Mouse (Mus musculus) Patski (cell line): ENCODE data around the gene Mcm2. TPM values are rescaled to one million over a fixed set of nuclear protein-coding genes. Genes with fewer than 3 reads are reported as not detected.

Experiments
- ATAC-seq: fragments of 100-300 bp; one replicate; pipeline ENCODE4 v1.8.0; 2021
- CTCF ChIA-PET: fragments of 350-600 bp; sonication (Branson Sonifier 250); formaldehyde crosslinking; loops from one replicate; lab custom pipeline; 2022; ENCODE audit warnings: inconsistent platforms; lab: Charles Lee
- POLR2A ChIA-PET: fragments of 350-600 bp; sonication (Branson Sonifier 250); formaldehyde crosslinking; loops from one replicate; lab custom pipeline; 2022; ENCODE audit warnings: antibody characterized with exemption, inconsistent platforms; lab: Charles Lee
- DNase-seq: peaks from one replicate; pipeline ENCODE4 v3.0.0-alpha.2; 2011; ENCODE audit warnings: low read depth, low spot score
- H3K27me3 ChIP-seq: fragments of 371-371 bp; one replicate; pipeline ENCODE4 v1.5.1; 2021
- CTCF ChIP-seq: fragments of 100-300 bp; IDR thresholded peaks from one replicate; pipeline ENCODE4 v1.5.1; 2021
- in situ Hi-C: fragments of 300-500 bp; cut with MboI; formaldehyde crosslinking; loops from 3 replicates; pipeline ENCODE4 v1.11.1; 2018; ENCODE audit warnings: low pct_unique_long_range_greater_than_20kb, mixed read lengths
- polyA plus RNA-seq: library from polyadenylated mRNA; unstranded; gene quantifications from one replicate; pipeline ENCODE4 v1.2.3, GENCODE M21; 2021

Mcm2 gene
- polyA plus RNA-seq, 1 experiment from 2014 or later, result 61.8 TPM

GRCm38 (mm10) chr6:88899086-88899485 lies 506 bp upstream of the Mcm2 start:
- ChIA-PET CTCF (no interaction called here), POLR2A (no interaction called here)
- TF ChIP-seq CTCF, result no peak
- H3K27me3 ChIP-seq, result no peaks in the 10 kb centered on the region
- no peak for DNase-seq
- no peak for ATAC-seq
- in situ Hi-C loops, result no loop called here

DNA sequence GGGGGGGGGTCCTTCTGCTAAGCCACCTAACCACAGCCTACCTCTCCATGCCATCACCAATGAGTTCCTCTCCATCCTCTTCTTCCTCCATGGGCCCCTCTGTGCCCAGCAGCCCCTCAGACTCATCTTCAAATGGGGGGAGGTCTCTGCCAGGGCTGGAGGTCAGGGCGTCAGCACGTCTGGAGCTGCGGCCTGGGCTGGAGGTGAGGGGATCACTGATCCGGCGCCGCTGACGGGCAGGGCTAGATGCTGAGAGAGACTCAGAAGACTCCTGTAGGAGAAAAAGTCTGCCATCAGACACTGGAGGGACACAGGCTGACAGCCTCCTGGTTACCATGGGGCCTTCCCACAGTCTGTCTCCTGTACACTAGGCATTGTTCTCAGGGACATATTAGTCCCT lies 1.3 kb downstream of the Mcm2 start:
- no peak for TF ChIP-seq CTCF
- ATAC-seq (no peak), DNase-seq (no peak)
- no peaks in the 10 kb centered on the region for H3K27me3 ChIP-seq
- ChIA-PET POLR2A (no interaction called here), CTCF (no interaction called here)
- in situ Hi-C loops, result no loop called here

GRCm38 (mm10) chr6:88895943-88896342 lies 2.6 kb downstream of the Mcm2 start:
- ChIA-PET CTCF (no interaction called here), POLR2A (no interaction called here)
- ATAC-seq (no peak), DNase-seq (no peak)
- in situ Hi-C loops, result no loop called here
- no peaks in the 10 kb centered on the region for H3K27me3 ChIP-seq
- TF ChIP-seq CTCF, result no peak

DNA sequence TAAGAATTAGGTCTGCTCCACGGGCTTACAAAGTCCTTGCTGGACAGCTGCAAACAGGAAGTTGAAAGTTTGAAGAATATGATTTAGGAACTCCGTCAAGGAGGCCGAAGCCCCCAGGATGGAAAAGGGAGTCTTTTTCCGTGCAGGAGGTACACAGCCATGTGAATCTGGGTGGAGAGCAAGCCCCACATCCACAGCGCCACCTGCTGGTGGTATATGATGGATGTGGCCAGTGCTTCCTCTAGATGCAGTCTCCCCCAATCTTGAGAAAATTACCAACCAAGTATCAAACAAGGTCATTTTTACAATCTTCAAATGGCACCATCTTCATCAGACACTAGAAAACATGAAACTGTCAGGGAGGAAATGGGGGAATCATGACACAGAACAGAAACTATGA lies 5.0 kb downstream of the Mcm2 start:
- no peak for TF ChIP-seq CTCF
- H3K27me3 ChIP-seq, result no peaks in the 10 kb centered on the region
- in situ Hi-C loops, result no loop called here
- ATAC-seq (no peak), DNase-seq (no peak)
- POLR2A ChIA-PET, result no interaction called here
- CTCF ChIA-PET, result interaction anchor here (0.7 to 1.7 kb wide), 4 partner anchors 10 to 38 kb away, joined by 3 to 5 read pairs (median 3); no protein-coding TSS in a partner anchor

GRCm38 (mm10) chr6:88890832-88891231 lies 7.7 kb downstream of the Mcm2 start:
- no peak for TF ChIP-seq CTCF
- DNase-seq (no peak), ATAC-seq (no peak)
- ChIA-PET POLR2A (no interaction called here), CTCF (no interaction called here)
- no peaks in the 10 kb centered on the region for H3K27me3 ChIP-seq
- in situ Hi-C loops, result no loop called here

DNA sequence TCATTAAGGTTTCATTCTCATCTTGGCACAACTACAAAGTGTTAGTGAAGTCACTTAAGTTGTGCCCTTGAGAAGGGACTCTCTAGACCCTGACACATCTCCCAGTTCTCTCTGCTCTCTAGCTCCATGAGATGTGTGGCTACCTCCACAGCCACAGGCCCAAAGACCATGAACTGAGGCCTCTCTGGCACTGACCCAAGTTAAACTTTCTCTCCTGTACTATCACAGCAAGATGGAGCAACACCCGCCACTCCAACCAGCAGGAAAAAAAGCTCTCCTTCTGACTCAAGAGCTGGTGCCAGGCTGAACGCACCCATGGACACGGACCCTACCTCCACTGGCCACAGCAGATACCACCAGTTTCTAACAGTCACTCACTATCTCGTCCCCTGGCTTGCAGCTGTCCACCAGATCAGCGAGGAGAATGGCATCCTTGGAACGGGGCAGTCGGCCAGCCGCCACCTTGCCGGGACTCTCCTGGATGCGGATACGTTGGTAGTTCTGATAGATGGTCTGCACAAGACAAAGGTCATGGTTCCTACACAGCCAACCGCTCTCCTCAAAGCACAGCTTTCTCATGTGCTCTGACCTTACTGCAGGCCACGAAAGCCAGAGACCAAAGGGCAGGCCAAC lies 9.1 kb downstream of the Mcm2 start:
- TF ChIP-seq CTCF, result no peak
- ChIA-PET CTCF (interaction anchor here (1.0 to 1.2 kb wide), 2 partner anchors 10 to 31 kb away, joined by 4 read pairs; no protein-coding TSS in a partner anchor), POLR2A (no interaction called here)
- DNase-seq (no peak), ATAC-seq (no peak)
- H3K27me3 ChIP-seq, result no peaks in the 10 kb centered on the region
- in situ Hi-C loops, result no loop called here

DNA sequence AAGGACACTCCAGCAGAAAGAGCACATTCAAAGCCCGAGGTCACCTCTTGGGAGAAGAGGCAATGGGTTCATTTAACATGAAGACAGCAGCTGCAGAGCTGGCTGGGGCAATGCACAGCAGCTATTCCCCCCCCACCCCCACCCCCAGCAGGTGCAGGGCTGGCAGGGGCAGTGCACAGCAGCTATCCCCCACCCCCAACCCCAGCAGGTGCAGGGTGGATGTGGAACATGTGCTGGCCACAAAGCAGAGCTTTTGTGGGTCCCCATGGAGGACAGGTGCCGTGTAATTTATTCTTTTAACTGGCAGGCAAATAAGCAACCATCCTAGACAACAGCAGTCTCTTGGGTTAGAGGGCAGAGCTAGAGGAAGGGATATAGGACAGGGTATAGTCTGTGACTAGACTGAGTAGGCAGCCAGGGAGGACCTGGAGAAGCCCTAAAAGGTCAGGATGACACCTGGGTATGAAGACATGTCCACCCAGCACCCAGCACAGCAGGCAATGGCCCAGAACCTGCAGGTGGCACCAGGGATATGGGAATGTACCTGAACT lies 12.1 kb downstream of the Mcm2 start:
- in situ Hi-C loops, result no loop called here
- TF ChIP-seq CTCF, result no peak
- DNase-seq (no peak), ATAC-seq (no peak)
- ChIA-PET POLR2A (interaction anchor here (0.6 kb wide), 1 partner anchor 14 kb away, joined by 3 read pairs; no protein-coding TSS in a partner anchor), CTCF (no interaction called here)
- H3K27me3 ChIP-seq, result no peaks in the 10 kb centered on the region

GRCm38 (mm10) chr6:88885644-88886416 lies 12.8 kb downstream of the Mcm2 start:
- CTCF ChIA-PET, result no interaction called here
- POLR2A ChIA-PET, result interaction anchor here (0.6 kb wide), 1 partner anchor 13 kb away, joined by 3 read pairs; no protein-coding TSS in a partner anchor
- in situ Hi-C loops, result no loop called here
- ATAC-seq (no peak), DNase-seq (no peak)
- H3K27me3 ChIP-seq, result no peaks in the 10 kb centered on the region
- no peak for TF ChIP-seq CTCF

DNA sequence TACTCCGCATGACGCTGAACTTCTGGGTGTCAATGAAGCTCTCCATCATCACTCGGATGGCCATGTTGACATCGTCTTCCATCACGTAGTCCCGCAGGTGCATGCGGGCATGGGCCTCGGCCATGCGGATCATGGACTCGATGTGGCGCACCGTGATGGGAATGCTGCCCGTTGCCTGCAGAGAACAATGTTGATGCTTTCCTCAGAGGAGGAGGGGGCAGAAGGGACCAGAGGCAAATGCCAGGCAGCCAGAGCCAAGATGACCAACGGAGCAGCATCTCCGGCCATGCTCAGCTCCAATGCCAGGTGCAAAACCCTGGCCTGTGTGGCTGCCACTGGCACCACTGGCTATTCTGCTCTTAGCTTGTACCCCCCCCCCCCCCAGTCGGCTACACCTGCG lies 13.9 kb downstream of the Mcm2 start:
- no peak for ATAC-seq
- POLR2A ChIA-PET, result interaction anchor here (0.5 kb wide), 1 partner anchor 40 kb away, joined by 3 read pairs; no protein-coding TSS in a partner anchor
- in situ Hi-C loops, result no loop called here
- no peak for DNase-seq
- CTCF ChIA-PET, result interaction anchor here (0.9 to 1.0 kb wide), 2 partner anchors 17 to 43 kb away, joined by 3 read pairs; no protein-coding TSS in a partner anchor
- no peak for TF ChIP-seq CTCF
- no peaks in the 10 kb centered on the region for H3K27me3 ChIP-seq

DNA sequence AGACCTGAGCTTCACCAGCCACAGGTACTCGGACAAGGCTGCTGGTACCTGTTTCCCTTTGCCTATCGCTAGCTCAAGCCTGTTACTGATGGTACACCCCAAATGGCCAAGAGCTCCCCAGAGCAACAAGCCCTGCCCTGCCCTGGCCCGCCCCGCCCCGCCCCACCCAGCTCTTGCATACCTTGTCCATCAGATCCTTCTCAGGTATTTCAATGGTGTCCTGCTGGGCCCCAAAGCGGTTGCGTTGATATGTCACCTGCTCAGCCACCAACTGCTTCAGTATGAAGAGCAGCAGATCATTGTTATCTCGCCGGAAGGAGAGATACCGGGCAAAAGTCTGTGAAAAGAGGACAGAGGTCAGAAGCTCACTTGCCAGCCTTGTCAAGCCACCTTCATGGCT lies 14.4 kb downstream of the Mcm2 start:
- H3K27me3 ChIP-seq, result no peaks in the 10 kb centered on the region
- CTCF ChIA-PET, result interaction anchor here (0.9 to 1.0 kb wide), 2 partner anchors 16 to 42 kb away, joined by 3 read pairs; no protein-coding TSS in a partner anchor
- no peak for DNase-seq
- TF ChIP-seq CTCF, result no peak
- POLR2A ChIA-PET, result no interaction called here
- no peak for ATAC-seq
- in situ Hi-C loops, result no loop called here
